Mouse (Mus musculus): ENCODE measurements around the gene Sord. TPM values are rescaled to one million over a fixed set of nuclear protein-coding genes. Genes with fewer than 3 reads are reported as not detected.

Sord gene
- total RNA-seq, 4 experiments from 2014 or later, result 18.3 to 23.9 (median 21.9) TPM

DNA sequence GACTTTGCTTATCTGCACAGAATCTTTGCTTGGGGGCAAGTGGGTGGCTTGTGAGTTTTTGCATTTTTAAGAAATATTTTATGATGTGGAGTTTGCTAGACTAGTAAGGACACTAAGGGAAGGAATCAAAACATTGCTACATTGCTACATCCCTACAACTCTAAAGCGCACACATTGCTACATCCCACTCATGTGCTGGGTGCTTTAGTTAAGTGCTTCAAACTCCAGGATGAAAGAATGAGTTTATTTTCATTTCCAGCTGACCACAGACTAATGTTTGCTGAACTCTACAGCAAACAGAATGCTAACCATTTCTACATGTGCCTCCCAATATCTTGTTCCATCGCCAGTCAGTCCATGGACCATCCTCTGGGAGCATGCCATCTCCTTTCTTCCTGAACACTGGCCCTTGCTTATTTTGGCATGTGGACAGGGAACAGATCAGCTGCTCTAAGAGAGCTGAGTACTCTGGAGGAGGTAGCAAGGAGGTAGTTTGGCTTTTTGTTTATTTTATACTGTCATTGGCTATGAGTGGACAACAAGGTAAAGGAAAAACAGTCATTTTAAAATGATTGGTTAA, 3.4 kb downstream of the Sord start:
- DNase-seq (ENCODE audit: low spot score in 2 of 2), result no peak

DNA sequence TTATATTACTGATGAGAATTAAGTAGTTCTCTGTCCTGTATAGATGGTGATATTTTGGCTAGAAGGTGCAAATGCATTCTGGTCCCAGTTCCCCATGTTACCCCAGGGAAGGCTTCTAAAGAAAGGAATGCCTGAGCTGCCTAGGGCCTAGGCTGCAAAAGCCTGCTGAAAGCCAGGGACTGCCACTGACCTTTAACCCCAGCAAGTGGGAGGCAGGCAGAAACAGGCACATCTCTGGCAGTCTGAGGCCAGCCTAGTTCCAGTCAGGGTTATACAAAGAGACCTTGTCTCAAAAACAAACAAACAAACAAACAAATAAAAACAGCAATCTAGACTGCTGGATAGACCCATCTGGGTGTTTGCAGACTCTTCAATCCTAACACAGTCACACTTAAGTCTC, 6.2 kb downstream of the Sord start:
- no peak for DNase-seq (ENCODE audit: low spot score in 2 of 2)

DNA sequence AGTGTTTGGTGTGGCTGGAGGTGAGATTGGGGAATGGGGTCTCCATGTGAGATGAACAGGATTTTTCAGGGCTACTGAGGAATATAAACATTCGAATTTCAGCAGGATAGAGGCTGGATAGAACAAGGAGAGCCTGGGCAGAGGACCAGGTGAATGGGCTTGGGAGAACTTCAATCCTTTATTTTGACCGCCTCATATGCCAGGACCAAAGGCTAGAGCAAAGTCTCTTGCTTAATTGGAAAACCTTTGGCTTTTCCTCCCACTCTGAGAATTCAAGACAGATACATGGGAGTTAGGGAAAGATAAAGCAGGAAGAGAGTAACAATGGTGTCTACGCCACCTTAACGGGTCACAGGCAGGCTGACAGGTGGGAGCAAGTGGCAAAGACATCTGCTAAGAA, 6.7 kb downstream of the Sord start:
- no peak for DNase-seq (ENCODE audit: low spot score in 2 of 2)

DNA sequence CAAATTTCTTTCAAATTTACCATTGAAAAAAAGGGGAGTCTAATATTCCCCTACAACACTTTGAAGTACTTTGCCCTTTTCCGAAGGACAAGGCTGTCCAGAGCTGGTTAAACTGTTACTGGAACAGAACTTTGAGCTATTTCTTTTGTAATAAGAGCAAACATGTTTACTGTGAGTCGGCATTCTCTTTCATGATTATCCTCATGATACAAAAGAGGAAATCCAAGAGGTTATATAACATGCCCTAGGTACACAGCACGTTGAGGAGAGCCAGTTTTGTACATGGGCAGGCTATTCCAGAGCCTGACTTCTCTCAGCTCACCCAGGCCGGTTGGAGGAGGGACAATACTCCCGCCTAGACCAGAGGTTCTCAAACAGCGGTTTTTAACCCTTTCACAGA, 7.4 kb downstream of the Sord start:
- no peak for DNase-seq (ENCODE audit: low spot score in 2 of 2)

DNA sequence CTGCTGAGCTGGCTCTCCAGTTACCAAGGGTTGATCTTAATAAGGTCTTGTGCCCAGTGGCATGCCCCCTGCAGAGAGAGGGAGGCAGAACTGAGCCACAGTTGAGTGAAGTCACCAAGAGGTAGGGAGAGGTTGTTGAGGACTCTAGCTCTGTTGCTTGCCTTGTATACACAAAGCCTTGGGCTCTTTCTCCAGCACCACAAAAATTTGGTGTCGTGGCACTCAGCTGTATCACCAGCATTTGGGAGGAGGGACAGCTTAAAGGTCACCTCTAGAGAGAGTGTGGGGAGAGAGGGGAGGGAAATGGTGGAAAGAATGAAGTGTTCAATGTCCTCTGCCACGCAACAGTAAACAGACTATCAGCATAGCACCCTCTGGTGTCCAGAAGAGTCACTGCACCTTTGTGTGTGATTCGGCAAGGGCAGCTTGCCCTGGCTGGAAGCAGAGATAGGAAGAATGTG, 9.2 kb downstream of the Sord start:
- DNase-seq (ENCODE audit: low spot score in 2 of 2), result peak; percentile 66 to 83

DNA sequence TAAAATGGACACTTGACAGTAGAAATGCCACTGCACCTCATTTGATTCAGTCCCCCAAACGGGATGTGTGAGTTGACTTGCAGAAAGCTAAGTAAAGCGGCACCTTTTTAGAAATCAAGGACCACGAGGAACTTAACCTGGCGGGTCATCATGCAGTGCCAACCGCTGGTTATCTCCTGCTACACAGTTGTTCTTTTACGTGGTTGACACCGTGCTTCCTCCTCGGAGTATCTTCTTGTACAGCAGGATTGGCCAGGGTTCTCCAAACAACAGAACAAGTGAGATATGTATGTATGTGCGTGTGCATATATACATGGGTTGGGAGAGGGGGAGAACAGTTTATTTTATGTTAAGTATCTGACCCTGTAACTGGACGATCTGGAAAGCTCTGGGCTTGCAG, 13.2 kb downstream of the Sord start:
- DNase-seq (ENCODE audit: low spot score in 2 of 2), result no peak

DNA sequence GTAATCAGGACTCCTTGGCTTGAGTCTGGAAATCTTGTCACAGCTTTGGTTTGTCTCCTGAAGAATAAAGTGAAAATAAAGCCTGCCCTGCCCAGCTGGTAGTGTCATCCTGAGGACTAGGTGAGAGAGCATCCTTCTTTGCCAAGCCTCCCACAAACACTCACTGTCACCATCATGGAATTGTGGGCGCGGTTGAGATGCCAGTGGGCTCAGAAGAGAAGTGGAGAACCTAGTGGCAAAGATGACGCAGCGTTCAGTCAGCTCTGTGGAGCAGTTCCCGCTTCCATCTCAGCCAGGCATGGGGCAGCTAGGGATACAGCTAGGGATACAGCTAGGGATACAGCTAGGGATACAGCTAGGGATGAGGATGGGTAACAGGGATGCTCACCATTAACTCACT, 21.4 kb downstream of the Sord start:
- no peak for DNase-seq (ENCODE audit: low spot score in 2 of 2)

DNA sequence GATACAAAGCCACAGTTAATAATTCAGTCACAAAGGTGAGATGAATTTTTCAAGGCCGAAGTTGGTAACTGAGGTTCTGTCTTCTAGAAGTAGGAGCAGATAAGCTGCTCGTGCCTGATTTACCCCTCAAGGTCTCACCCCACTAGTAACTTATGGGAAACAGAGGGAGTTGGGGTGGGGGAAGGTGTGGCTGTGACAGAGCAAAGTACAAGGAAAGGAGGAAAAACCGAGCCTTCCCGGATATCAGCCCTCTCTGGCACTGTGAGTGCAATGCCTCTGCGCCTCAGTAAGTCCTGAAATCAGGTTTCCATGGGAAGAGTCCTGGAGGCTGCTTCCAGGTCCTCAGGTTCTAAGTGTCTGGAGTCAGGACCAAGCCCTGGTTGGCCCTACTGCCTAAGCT, 26.2 kb downstream of the Sord start:
- no peak for DNase-seq (ENCODE audit: low spot score in 2 of 2)

DNA sequence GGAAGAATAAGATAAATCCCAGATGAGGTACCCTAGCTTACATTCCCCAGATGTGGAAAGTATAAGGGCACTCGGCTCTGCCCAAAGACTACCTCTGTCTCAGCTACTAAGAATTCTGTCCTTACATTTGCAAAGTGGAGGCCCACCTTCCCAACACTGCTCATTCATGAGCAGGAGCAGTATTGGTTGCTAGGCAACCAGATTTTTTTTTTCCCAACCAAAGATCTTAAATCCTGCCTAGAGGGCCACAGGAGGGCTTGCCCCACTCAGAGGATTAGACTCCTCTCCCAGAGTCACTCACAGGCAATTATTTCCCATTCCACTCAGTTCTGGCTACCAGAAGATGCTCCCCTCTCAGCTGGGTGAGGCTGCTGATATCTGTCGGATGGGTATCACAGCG, 30.1 kb downstream of the Sord start:
- DNase-seq (ENCODE audit: low spot score in 2 of 2), result no peak

DNA sequence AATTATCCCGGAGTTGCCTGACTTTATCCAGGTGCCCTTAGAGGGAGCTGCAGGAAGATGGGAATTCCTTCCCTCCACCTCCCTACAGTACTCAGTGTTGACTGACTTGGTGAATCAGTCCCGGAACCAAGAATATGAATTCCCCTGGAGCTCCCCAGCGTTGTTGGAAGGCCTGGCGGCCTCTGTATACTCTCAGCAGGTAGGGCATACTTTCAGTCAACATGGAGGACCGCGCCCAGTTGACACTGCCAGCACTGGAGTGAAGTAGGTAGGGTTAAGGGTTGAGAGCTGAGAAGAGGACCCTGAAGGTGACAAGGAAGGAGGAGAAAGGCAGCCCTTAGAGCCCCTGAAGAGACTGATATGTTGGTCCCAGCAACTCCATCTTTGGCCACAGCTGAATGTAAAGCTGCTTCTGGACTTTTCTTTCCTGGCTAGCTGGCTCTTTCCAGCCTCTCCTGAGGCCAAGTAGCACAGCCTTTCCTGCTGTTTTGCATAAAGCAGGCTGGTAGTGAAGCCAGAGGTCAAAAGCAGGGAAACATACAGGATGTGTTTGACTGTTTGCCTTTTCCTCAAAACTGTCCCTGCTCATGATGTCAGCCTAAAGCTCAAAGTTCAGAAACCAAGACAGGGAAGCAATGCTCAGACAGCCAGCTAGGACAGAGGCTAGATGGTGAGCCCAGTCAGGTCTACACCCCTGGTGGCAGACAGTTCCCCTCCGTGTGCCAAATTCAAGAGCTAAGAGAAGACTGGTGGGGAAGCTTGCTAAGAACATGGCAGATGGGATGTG, 32.1 kb downstream of the Sord start:
- no peak for DNase-seq (ENCODE audit: low spot score in 2 of 2)

DNA sequence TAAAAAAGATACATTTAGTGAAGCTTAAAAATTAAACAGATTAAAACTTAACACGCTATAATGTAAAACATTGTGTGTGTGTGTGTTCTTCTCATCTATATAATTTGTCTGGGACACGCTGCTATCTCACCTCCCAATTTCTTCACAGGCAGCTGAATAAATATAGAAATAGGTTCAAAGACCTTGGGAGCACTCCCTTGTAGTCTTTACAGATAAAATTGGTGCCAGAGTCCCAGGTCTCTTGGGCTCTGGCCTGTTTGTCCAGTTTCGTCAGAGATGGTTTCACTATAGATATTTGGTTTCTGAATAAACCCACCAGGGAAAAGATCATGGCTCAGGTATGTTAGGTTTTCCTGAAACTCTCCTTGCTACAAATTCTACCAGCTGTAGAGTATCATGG, 44.2 kb downstream of the Sord start:
- DNase-seq (ENCODE audit: low spot score in 2 of 2), result no peak

DNA sequence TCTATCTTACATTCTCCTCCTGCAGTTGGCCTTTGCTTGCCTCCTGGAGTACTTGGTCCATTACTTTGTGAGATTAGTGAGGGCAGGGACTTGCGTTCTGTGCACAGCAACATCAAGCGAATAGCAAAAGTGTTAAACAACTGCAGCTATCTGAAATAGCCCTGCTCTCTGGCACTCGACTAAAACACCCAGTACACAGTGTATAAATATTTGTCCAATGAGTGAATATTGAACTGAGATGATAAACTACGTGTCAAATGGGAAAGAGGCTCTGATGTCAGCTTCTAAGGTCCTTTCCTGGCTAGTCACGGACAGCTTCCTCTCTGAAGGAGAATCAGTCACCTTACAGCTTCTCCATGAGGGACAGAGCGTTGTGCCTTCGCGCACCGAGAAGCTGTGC, 49.5 kb downstream of the Sord start:
- DNase-seq (ENCODE audit: low spot score in 2 of 2), result no peak

DNA sequence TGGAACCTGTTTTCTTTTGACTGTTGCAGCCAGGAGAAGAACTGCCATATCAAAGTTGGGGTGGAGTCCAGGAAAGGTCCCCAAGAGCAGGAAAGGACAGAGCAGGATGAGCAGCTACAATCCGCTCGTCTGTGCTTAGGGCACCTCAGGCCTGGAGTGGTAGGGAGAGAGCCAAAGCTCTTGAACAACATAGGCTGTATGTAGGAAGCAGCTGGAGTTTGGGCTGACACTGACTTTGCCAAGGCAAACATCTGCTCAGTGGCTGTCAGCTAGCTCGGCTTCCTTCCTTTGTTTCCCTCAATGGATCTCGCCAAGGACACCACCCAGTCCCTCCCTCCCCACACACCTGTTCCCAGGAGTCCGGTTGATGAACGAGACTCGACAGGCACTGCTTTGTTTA, 51.6 kb downstream of the Sord start:
- no peak for DNase-seq (ENCODE audit: low spot score in 2 of 2)

DNA sequence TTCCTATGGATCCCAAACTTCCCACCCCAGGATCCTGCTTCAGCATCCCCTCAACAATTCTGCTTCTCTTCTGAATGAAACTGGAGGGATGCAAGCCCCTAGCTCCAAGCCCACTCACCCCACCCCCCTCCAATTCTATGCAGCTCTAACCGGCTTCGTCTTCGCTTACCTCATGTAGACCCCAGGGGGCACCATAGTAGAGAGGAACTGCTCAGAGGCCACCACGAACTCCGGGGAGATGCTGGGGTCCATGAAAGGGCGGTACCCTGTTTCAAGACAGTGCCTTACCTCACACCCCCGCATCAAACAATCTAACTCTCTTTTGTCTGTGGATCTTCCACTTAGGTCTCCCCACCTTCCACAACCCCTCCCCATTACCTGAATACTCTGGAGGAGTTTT, 60.4 kb downstream of the Sord start:
- DNase-seq (ENCODE audit: low spot score in 2 of 2), result no peak

DNA sequence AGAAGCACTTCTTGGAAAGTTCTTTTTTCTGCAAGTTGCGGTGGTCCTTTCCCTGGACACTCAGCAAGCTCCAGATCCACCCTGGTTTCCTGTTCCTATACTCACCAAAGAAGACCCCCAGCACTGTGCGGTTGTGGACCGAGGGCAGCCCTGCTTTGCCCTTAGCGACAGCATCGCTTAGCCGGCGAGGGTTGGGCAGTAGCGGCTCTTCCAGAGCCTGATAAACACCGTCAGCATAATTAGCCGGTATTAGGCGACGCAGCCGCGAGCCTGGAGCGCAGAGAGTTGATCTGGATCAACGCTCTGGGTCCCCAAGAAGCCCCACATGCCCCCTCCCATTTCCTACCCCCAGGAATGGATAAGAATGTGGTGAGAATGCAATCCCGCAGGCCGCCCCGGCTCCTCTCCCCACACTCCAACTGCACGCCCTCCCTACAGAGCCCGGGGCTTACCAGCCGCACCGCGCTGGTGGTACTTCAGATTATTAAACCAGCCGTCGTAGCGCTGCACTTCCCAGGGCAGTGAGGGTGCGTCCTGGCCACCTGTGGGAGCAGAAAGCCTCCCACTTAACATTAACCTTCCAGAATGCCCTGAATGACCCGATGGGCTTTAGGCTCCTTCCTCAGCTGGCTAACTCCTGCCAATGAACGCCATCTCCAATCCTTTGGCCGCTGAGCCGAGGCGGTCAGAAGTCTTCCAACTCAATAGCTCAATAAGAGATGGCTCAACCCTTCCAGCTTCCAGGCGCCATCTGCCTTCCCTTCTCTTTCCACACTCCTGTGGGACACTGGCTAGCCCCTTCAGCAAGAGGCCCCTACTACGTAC, 62.9 kb downstream of the Sord start:
- DNase-seq (ENCODE audit: low spot score in 2 of 2), result no peak

DNA sequence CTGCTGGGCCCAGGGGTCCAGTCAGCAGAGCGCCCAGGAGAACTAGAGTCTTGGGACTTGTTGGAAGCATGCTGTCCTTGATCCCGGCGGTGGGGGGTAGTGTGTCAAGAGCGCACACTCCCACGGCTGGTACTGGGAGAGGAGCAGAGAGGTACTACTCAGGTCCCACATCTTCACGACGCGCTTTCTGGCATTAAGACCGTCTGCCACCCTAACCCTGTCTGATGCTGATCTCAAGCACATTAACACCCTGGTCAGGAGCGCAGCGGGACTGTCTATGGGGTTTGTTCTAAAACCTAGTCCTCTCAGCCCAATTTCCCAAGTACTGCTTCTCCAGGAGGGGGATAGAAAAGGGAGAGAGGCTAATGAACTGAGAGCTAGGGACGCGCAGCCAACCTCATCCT, 63.5 kb downstream of the Sord start, which contains the start of gene Duox2:
Duox2 (minus strand) TSS at position 354 of the 404 bp plus-strand sequence.
- DNase-seq (ENCODE audit: low spot score in 2 of 2), result no peak

DNA sequence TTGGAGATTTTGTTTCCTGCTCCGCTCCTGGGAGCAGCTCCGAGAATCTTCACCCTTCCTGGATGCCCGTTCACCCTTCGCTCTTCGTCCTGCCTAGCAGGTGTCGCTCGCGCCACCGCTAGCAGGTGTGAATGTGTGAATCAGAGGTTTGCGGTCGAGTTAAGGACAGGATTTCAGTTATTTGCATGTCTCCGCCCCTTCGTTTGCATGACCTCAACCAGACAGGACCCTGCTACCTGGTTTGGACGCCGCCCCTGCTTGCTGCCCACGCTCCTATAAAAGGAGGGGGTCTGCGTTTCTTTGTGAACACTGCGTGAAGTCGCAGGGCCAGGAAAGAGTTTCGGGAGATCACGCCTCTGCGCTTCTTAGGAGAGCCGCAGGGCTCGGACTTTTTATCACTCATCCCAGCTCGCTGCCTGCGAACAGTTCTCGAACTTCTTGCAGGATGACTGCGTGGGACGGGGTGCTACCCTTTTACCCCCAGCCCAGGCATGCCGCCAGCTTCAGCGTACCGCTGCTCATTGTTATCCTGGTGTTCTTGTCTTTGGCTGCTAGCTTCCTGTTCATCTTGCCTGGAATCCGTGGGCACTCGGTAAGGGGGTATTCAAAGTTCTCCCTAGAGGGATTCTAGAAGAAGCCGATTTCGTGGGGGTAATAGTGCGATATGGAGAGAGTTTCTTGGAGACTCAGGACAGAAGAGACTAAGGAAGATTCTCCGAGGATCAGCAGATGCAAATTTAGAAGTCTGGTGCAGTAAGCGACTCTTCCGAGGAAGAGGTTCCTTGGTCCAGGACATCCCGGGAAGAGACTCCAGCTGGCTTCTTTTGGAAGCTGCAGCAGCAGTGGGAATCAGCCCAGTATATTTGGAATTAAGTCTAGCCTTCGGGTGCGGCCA, 64.3 kb downstream of the Sord start, which contains the start of gene Duoxa2:
Duoxa2 (plus strand) TSS at position 305 of the 895 bp plus-strand sequence.
- DNase-seq (ENCODE audit: low spot score in 2 of 2), result no peak

DNA sequence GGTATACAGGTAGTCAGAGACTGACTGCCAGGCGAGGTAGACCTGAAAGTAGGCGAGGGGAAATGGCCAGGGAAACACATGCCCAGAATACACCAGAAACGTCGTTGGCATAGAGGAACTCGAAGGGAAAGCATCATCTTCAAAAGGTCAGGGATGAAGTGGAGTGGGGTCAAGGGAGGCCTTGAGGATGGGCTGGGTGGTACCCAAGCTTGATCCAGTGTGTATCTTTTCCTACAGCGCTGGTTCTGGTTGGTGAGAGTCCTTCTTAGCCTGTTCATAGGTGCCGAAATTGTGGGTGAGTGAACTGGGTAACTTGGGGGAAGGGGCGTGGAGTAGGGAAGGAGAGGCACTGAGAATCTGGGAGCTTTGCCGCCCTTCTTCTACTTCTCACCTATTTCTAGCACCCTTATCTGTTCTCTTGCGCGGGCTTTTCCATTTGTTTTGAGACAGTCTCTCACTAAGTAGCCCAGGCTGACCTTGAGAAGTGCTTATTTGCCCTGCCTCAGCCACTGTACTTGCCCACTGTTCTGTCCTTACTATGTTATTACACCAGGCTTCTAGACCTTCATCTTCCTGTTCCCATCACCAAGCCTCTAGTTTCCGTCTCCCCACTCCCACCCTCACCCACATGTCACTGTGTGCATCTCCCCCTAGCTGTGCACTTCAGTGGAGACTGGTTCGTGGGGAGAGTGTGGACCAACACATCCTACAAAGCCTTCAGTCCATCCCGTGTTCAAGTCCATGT, 65.5 kb downstream of the Sord start:
- no peak for DNase-seq (ENCODE audit: low spot score in 2 of 2)

DNA sequence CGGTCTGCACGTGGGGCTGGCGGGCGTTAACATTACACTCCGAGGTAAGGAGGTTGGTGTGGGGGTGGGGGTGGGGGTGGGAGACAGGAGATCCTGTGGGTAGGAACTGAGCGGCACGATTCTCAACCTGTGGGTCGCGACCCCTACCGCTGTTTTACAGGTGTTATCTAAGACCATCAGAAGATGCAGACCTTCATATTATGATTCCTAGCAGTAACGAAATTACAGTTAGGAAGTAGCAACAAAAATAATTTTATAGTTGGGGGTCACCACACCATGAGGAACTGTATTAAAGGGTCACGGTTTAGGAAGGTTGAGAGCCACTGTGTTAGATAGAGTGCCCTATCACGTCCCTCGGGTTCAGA, 66.1 kb downstream of the Sord start:
- DNase-seq (ENCODE audit: low spot score in 2 of 2), result no peak

DNA sequence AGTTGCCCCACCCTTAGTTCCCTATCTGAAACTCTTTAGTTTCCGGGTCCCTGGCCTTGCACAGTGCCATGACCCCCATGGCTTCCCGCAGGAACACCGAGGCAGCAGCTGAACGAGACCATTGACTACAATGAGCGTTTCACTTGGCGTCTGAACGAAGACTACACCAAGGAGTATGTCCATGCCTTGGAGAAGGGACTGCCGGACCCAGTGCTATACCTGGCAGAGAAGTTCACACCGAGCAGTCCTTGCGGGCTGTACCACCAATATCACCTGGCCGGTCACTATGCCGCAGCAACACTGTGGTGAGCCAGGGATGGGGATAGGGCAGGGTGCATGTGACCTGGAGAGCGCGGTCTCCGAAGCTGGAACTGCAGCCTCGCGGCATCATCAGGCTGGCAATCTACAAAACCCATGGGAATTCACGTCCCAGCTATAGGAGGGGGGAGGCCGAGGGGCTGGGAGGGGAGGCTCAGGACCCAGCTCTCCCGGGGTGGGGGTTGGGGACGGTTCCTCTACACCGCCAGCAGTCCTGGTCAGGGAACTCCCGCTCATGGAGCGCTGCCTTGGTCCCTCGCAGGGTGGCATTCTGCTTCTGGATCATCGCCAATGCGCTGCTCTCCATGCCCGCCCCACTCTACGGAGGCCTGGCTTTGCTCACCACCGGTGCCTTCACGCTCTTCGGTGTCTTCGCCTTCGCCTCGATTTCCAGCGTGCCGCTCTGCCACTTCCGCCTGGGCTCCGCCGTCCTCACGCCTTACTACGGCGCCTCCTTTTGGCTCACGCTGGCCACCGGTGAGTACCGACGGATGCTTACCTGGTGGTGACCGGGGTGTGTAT, 66.8 kb downstream of the Sord start:
- no peak for DNase-seq (ENCODE audit: low spot score in 2 of 2)
